Mouse (Mus musculus): ENCODE results near the gene Spata1.

DNA sequence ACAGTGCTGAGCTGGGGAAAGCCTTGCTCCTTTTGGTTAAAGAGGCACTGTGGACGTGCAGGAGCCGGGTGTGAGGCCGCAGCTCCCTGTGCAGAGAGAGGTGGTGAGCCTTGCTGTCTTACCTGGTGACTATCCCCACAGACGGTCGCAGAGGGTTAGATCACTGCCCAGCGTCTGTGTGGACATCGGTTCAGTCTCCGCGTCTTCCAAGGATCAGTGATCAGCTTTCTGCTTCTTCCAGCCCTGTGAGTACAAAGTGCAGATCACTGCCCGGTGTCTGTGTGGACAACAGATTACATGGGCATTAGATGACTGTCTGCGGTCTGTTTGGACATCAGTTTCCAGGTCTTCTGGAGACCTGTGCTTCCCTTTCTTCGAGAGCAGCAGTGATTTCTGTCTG is 85.0 kb downstream of the Spata1 start:
- TF ChIP-seq FLI1 (IDR thresholded peaks at IDR 0.05; ENCODE audit: low read length) (no peak), GATA1 (IDR thresholded peaks at IDR 0.05; ENCODE audit: borderline replicate concordance, low read length) (no peak)
